Mouse (Mus musculus) C2C12 (cell line): ENCODE measurements around the gene Sorl1. TPM values are rescaled to one million over a fixed set of nuclear protein-coding genes. Genes with fewer than 3 reads are reported as not detected.

Experiments used
- H3K27me3 ChIP-seq: one replicate; pipeline ENCODE4 v1.6.1; 2011; ENCODE audit not compliant: control insufficient read depth, insufficient read depth, insufficient read length
- H3K36me3 ChIP-seq: one replicate; pipeline ENCODE4 v1.6.1; 2011; ENCODE audit not compliant: control insufficient read depth, insufficient read depth
- H3K4me3 ChIP-seq: one replicate; pipeline ENCODE4 v1.5.1; 2011; ENCODE audit warnings: mild to moderate bottlenecking, control low read depth; ENCODE audit not compliant: poor library complexity, insufficient read depth, severe bottlenecking
- H3K79me2 ChIP-seq: one replicate; pipeline ENCODE4 v1.6.1; 2011; ENCODE audit not compliant: control insufficient read depth, insufficient read depth
- H3K79me3 ChIP-seq: one replicate; pipeline ENCODE4 v1.6.1; 2011; ENCODE audit warnings: low read depth, control low read depth
- H3ac ChIP-seq: one replicate; pipeline ENCODE3; 2011; ENCODE audit warnings: low read depth; ENCODE audit not compliant: control insufficient read depth, insufficient read length
- CEBPB ChIP-seq: IDR thresholded peaks from one replicate; pipeline ENCODE4 v1.6.1; 2011; ENCODE audit warnings: low read depth, mild to moderate bottlenecking, control low read depth, moderate library complexity
- CTCF ChIP-seq: IDR thresholded peaks from one replicate; pipeline ENCODE4 v1.5.1; 2011; ENCODE audit not compliant: control insufficient read depth, insufficient read depth, insufficient read length
- FOSL1 ChIP-seq: IDR thresholded peaks from one replicate; pipeline ENCODE4 v1.8.0; 2011; ENCODE audit warnings: mild to moderate bottlenecking, low read length; ENCODE audit not compliant: poor library complexity, insufficient read depth, severe bottlenecking
- MAX ChIP-seq: IDR thresholded peaks from one replicate; pipeline ENCODE4 v1.6.1; 2011; ENCODE audit warnings: mild to moderate bottlenecking, control low read depth
- MYOD1 ChIP-seq: IDR thresholded peaks from one replicate; pipeline ENCODE4 v1.6.1; 2011; ENCODE audit warnings: low read depth; ENCODE audit not compliant: control insufficient read depth, insufficient read length
- MYOG ChIP-seq: IDR thresholded peaks from one replicate; pipeline ENCODE4 v1.6.1; 2011; ENCODE audit not compliant: control insufficient read depth, insufficient read length; ENCODE audit errors: extremely low read depth
- USF1 ChIP-seq: IDR thresholded peaks from one replicate; pipeline ENCODE4 v1.6.1; 2011; ENCODE audit warnings: low read depth, mild to moderate bottlenecking, control low read depth, moderate library complexity
- polyA plus RNA-seq: library from polyadenylated mRNA; unstranded; fragments of >200 nt; fragmentation: generic; extraction: Trizol; gene quantifications from one replicate; pipeline ENCODE4 v1.2.1, GENCODE M21; 2012; ENCODE audit warnings: missing spikeins

The Sorl1 gene
- polyA plus RNA-seq, 1 experiment, result 0.02 TPM

DNA sequence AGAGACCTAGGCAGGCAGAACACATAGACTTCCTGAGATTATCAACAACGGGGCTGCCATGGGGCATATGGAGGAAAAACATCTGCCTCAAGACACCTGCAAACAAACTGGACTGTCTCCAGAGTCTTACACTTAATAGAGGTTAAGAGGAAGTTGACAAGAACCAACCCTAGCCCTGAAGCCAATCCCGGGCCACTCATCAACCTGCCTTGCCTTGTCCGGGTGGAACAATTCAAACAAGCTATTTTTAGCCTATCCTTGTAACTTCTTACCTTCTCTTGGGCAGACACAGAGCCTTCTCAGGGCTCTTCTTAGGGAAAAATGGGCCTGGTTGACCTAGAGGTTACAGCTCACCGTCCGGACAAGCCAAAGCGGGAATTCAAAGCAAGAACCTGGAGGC, 22.1 kb downstream of the Sorl1 start:
- H3K36me3 ChIP-seq, result no peaks in the 10 kb centered on the region
- TF ChIP-seq MYOD1 (no peak), MYOG (no peak), FOSL1 (no peak), USF1 (no peak), CTCF (no peak), CEBPB (no peak), MAX (no peak)

DNA sequence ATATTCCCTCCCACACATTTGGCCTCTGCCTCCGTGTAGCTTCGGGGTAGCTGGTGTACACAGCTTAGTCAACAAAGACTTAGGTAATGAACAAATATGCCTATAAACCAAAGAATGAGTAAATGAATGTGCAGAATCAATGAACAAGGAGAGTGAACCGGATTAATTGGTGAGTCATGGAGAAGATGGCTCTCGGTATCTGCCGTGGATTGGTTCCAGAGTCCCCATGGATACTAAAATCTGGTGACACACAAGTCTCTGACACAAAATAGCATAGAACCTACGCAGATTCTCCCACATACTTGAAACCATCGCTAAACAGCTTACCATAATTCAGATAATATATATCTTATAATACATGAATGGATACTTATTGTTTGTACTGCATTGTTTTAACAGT, 22.8 kb downstream of the Sorl1 start:
- TF ChIP-seq CTCF, result no peak
- TF ChIP-seq MYOG, result no peak
- no peak for TF ChIP-seq CEBPB
- H3ac ChIP-seq, result no peak overlapping the region
- no peaks in the 10 kb centered on the region for H3K79me2 ChIP-seq
- H3K4me3 ChIP-seq, result no peak overlapping the region
- no peaks in the 10 kb centered on the region for H3K79me3 ChIP-seq
- no peaks in the 10 kb centered on the region for H3K27me3 ChIP-seq
- no peaks in the 10 kb centered on the region for H3K36me3 ChIP-seq

More for the DNA sequence above, 22.1 kb downstream of the Sorl1 start:
- Histone ChIP-seq H3ac (no peak overlapping the region), H3K4me3 (no peak overlapping the region), H3K79me3 (no peaks in the 10 kb centered on the region), H3K27me3 (no peaks in the 10 kb centered on the region), H3K79me2 (no peaks in the 10 kb centered on the region)

DNA sequence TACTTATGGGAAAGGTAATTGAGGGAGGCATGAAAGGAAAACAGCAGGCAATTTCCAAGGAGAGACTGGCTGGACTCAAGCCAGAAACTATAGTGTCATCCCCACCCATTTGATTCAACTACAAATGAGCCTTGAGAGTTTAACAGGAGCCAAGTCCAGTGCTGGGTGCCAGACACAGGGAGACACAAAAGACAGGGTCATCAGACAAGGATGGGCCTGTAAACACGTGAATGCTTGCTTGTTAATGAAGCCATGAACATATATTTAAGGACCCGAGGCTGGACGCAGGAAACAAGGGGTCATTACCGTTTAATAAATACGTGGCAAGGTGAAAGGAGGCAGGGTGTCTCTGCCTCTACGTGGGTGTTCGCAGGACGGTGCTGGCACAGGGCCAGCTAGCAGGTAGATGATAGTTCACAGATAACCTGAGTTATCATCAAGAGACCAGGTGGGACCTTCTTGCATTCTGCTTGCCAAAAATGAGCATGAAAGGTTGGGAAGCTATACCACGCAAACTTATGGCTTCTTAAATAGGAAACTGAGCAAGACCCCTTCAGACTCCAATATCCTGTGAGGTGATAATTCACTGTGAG, 23.4 kb downstream of the Sorl1 start:
- TF ChIP-seq MYOD1 (no peak), USF1 (no peak), CEBPB (no peak), MYOG (no peak), CTCF (no peak)
- no peak overlapping the region for H3K4me3 ChIP-seq
- H3K36me3 ChIP-seq, result no peaks in the 10 kb centered on the region
- no peaks in the 10 kb centered on the region for H3K79me3 ChIP-seq
- no peaks in the 10 kb centered on the region for H3K27me3 ChIP-seq
- H3K79me2 ChIP-seq, result no peaks in the 10 kb centered on the region
- H3ac ChIP-seq, result no peak overlapping the region

DNA sequence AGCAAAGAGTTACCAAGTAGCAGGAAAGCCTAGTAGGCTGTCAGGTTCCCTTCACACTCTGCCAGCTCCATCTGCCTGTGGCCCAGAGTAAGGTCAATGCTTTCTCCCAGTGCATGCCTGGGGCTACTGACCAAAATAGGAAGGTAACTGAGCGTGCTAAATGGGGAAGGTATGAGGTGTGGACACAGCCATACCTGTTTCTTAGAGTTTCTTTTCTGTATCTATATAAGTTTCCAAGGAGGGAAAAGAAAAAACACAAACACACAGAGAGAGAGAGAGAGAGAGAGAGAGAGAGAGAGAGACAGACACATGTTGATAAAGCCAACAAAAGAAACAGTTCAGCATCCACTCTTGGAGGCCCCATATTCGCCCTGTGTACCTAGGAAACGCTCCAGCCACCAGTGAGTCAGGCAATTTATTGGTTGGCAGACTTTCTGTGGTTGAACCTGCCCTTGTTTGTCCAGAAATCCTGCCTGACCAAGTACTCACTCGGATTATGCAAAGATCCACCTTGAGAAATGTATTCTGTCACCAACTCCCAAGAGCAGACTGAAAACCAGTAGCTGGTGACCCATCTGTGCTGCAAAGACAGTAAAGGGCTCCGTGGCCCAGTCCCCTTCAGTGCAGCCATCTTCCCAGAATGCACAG, 25.5 kb downstream of the Sorl1 start:
- no peaks in the 10 kb centered on the region for H3K79me3 ChIP-seq
- H3K79me2 ChIP-seq, result no peaks in the 10 kb centered on the region
- no peaks in the 10 kb centered on the region for H3K36me3 ChIP-seq
- H3ac ChIP-seq, result no peak overlapping the region
- H3K4me3 ChIP-seq, result no peak overlapping the region
- H3K27me3 ChIP-seq, result no peaks in the 10 kb centered on the region
- no peak for TF ChIP-seq FOSL1
- no peak for TF ChIP-seq MYOD1
- no peak for TF ChIP-seq MYOG
- TF ChIP-seq USF1, result no peak
- TF ChIP-seq CEBPB, result no peak
- TF ChIP-seq MAX, result no peak
- no peak for TF ChIP-seq CTCF

DNA sequence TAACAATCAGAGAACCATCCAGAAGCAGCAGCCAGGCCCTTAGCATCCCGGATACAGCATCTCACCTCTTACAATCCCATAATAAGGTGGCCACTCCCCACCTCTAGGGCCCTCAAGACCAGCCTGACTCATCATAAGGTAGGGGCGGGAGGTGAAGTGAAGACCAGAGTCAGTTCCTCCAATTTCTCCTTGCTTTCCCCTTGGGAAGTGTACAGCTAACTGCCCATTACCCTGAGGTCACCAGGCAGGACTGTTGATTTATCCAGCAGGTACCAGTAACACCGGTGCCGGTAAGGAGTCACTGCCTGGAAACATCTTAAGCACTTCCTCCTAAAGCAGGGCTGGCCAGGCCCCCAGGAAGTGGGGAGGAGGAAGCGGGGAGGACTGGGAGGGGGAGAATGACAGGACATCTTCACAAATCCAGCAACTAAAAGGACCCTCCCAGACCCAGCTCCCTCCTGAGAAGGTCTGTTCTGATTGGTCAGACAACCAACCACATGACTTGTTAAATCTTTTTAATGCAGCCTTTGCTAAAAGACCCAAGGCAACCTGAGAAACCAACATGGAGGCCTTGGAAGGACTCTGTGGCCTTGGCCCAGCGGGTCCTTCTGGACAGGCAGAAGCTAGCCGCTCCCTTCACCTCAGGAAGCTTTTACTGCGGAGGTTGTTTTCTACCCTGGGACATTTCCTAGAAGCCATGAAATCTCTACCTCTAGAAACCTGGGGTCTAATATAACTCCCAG, 26.2 kb downstream of the Sorl1 start:
- H3K27me3 ChIP-seq, result no peaks in the 10 kb centered on the region
- H3ac ChIP-seq, result no peak overlapping the region
- TF ChIP-seq MYOG, result no peak
- TF ChIP-seq USF1, result no peak
- TF ChIP-seq CEBPB, result no peak
- no peak for TF ChIP-seq FOSL1
- TF ChIP-seq MAX, result no peak
- no peak for TF ChIP-seq MYOD1
- TF ChIP-seq CTCF, result no peak
- H3K36me3 ChIP-seq, result no peaks in the 10 kb centered on the region
- H3K79me3 ChIP-seq, result no peaks in the 10 kb centered on the region
- no peaks in the 10 kb centered on the region for H3K79me2 ChIP-seq
- no peak overlapping the region for H3K4me3 ChIP-seq
